Mouse (Mus musculus) urinary bladder, postnatal 4 days (tissue): ENCODE results near the gene March10.
A peak's percentile ranks its signal among the peaks of the same experiment; 100 is the strongest.

Source experiments
- DNase-seq, 2 experiments: peaks; one replicate each; pipeline ENCODE4 v3.0.0; 2021 to 2022; ENCODE audit warnings: low spot score in 2 of 2

The March10 gene

DNA sequence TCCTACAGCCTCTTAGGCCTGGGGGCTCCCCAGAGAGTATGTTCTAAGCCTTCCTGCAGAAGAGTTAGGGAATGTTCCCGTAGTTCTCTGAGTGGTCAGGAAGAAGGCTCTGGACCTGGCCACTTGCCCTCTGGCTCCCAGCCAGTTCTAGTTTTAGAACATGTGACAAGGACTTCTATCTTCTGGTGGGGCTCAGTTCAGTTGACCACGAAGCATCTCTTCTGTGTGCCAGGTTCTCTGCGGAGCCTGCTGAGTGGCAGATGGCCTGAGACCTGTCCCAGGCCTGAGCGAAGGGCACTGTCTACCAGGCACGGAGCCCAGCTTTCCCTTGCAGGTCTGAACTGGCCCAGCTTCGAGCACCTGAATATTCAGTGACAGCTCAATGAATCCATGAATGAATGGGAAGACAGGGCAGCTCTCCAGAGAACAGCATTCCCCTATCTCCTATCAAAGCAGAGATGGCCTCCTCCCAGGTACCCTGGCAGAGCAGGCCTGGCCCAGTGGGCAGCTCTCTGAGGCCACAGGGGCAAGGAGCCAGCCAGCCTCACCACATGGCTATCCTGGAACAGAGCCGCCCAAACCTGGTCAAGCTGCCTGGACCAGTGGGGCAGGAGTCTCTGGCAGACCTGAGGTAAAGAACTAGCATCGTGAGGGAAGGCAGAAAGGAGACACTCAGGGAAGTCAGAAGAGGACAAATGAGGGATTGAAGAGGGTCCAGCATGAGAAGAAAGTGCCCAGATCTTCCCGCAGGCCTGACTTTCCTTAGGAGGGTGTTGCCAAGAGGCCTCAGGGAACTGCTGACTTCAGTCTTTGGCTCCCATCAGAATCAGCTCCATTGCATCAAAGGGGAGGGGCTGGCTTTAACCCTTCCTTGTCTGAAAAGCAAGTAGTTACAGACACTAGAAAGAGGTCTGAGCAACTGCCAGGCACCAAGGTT, 103.3 kb downstream of the March10 start:
- peak; percentile 82 to 85 for DNase-seq

DNA sequence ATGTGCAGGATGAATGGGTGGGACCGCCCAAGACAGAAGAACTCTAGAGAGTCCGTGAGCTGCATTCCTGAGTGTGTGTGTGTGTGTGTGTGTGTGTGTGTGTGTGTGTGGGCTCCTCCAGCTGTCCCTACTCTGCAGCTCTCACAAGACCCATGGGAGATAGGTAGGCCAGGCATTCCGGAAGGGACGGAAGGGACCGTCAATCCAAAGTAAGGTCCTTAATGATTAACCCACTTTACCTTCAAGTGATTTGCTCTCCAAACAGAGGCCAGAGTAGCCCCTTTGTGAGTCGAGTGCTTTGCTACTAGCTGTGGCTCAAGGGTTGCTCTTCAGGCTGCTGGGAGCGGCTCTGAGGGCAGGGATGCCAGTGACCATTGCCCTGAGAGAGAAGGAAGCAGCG, 104.4 kb downstream of the March10 start:
- no peak for DNase-seq

DNA sequence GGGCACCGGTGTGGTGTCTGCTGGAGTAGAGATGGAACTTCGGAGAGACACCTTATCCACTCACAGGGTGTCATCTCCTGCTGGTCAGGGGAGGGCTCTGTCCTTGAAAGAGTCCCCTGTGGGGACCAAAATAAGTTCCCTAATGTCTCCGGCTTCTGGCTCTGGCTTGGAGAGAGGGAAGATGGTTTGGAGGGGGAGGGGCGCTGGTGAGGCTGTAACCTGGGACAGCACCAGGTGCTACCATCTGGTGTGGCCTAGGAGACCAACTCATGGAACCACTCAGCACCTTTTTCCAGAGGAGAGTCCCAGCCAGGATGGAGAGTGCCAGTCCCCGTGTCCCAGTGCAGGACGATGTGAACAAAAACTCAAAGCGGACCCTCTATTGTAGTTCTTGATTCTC, 105.9 kb downstream of the March10 start:
- no peak for DNase-seq

DNA sequence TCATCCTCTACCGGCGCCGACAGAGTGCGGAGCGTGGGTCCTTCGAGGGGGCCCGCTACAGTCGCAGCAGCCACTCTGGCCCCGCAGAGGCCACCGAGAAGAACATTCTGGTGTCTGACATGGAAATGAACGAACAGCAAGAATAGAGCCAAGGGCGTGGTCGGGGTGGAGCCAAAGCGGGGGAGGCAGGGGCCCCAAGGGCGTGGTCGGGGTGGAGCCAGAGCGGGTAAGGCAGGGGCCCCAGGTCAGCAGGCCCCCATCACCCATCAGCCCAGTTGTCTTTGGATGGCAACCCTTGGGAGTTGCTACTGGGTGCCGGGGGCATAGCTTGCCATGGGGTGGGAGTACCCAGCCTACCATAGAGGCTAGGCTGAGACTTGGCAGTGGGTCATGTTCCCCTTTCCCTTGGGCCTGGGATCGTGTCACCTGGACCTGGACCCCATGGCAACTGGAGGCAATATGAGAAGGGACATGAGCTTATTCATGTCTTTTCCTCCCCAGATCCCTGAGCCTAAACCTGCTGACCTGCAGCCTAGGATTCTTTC, 106.7 kb downstream of the March10 start:
- DNase-seq = no peak

DNA sequence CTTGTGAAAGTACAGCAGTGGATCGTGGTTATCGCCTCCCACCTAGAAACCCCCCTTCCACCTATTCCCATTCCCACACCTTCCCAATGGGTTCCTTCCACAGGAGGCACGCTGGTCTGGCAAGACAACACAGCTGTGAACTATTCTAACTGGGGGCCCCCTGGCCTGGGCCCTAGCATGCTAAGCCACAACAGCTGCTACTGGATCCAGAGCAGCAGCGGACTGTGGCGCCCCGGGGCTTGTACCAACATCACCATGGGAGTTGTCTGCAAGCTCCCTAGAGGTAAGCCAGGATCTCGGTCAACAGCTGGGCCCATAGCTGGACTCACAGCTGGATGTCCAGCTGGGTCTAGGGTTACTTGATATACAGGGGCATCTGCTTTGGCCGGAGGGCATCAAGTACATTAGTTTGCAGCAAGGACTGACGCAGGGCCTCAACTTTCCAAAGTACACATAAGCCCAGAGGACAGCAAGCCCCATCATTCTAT, 108.0 kb downstream of the March10 start:
- no peak for DNase-seq

DNA sequence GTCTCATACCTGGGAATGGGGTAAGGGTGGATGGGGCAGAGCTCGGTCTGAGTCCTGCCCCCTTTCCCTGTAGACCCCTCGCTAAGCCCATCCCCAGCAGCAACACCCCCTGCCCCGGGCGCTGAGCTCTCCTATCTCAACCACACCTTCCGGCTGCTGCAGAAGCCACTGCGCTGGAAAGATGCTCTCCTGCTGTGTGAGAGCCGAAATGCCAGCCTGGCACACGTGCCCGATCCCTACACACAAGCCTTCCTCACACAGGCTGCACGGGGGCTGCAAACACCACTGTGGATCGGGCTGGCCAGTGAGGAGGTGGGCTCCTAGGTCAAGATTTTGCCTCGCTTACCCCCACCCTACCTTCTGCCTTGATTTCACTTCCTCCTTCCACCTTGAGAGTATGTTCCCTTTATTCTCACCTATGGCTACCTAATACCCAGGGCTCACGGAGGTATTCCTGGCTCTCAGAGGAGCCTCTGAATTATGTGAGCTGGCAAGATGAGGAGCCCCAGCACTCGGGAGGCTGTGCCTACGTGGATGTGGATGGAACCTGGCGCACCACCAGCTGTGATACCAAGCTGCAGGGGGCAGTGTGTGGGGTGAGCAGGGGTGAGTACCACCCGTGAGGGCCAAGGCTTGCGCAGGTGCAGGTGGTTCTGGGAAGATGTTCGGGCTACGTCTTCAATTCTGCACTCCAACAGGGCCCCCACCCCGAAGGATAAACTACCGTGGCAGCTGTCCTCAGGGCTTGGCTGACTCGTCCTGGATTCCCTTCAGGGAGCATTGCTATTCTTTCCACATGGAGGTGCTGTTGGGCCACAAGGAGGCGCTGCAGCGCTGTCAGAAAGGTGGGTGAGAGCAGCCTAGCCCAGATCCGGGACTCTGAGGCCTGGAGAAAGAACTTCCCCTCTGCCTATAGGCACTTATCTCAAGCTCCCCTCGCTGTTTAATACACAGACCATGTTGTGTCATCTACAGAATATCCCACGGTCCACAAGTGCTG, 109.1 kb downstream of the March10 start:
- DNase-seq = peak; percentile 68 to 82

DNA sequence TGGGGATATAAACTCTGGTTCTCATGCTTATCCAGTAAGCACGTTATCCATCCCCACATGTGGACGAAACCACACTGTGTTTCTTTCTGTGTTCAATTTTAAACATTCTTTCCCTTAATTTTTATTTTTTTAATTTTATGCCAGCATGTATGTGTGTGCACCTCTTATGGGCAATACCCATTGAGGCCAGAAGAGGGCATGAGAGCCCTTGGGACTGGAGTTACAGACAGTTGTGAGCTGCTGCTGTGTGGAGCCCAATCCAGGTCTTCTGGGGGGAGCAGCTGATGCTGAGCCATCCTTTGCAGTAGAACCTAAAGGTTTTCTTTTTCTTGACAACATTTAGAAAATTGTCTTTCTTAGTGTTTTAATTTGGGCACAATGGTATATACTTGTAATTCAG, 111.3 kb downstream of the March10 start:
- no peak for DNase-seq

DNA sequence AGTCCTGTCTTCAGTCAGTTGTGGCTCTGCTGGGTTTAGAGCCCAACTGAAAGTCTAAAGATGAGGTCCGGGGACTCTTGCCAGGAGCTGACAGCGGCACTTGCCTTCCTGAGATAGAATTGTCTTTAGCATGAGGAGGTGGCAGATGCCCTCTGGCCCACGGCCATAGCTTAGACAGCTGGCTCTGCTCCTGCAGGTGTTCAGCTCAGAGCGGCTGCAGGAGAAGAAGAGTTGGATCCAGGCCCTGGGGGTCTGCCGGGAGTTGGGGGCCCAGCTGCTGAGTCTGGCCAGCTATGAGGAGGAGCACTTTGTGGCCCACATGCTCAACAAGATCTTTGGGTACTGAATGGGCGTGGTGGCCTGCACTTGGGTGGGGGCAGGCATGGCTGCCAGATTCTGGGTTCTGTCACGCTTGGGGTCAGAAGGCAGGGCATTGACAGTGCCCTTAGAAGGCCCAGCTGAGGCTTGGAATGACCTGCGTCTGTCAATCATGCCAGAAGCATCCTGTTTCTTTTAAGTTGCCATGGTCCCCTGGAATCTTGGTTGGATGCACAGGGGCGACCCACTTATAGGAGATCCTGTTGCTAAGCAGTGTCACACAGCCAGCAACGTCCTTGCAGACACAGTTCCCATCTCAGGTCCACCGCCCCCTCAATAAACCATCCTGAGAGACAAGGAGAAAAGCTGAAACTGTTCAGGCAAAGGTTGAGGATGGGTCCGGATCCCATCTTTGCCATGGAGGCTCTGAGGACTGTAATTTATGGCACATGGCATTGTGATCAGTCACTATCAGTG, 117.7 kb downstream of the March10 start:
- DNase-seq = no peak

DNA sequence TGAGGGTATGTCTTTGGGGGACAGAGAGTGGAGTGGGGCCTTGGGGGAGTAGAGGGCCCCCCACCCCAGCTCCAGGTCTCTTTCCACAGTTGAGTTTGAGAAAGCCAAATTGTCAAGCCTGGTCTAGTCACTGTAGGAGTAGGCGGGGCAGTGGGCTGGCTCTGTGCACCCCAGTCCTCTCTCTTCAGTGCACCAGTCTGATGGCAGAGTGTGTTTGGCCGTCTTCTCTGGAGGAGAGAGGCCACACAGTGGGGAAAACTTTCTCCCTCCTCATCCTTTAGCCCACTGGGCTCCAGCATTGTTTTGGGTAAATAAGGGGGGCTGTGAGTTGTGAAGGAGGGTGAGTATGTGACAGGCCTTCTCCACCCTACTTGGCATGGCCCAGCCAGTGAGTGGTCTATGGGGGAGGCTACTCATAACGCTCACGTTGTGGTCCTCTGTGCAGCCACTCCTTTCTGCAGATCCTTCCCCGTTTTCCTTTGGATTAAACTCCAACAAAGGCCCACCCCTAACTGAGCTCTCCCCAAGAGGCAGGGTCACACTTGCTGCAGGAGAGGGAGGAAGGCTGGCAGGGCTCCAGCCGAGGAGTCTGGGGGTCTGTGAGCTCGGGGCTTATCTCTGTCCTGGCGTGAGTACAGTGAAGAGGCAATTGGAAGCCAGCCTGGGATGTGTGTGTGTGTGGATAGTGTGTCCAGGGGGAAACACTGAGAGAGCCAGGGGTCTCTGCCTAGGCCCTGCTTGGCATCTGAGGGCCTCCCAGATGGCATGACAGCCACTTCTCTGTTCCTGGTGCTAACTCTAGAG, 122.5 kb downstream of the March10 start:
- DNase-seq = no peak

DNA sequence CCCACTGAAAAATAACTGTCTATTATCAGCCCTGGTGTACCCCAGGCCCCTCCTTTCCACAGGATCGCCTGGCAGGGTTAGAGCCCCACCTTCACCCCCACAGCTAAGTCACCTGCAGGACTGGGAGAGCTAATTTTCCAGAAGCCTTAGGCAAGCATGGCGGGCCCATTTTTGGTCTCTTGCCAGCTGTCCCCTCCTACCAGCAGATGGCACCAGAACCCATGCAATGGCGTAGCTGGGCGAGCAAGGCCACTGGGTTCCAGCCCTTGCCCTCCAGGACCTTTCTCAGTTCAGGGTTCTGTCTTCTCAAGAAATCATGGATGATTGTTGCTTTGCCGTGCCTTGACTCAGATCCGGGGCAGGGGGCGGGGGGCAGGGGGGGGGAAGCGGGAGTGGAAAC, 124.1 kb downstream of the March10 start:
- DNase-seq = no peak

DNA sequence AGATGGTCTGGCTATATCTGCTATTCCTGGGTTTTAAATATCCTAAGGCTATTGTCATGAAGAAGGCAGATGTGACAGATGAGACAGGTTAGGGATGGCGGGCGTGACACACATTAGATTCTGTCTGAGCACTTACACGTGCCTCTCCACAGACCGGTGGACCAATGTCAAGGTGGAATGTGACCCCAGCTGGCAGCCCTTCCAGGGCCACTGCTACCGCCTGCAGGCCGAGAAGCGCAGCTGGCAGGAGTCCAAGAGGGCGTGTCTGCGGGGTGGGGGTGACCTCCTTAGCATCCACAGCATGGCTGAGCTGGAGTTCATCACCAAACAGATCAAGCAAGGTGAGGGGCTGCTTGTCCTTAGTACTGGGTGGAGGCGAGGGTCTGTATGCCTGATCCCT, 124.8 kb downstream of the March10 start:
- peak in 1 of 2 experiments; percentile 79 for DNase-seq

DNA sequence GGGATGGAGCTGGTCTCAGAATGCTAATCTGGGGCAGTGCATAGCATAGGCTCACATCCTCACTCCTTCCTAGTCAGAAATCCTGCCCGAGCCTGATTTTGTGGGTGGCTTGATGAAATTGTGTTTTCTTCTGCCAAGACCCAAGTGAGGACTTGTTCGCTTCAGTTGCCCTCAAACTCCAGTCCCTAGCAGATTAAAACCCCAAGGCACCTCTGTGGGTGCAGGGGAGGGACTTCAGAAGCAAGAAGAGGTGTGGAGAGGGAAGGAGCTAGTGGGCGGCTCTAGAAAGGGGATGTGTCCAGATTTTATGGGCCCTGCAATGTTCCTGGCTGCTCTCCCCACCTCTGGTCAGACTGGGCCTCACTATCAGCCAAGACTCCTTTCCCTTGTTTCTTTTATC, 125.4 kb downstream of the March10 start:
- DNase-seq = no peak

DNA sequence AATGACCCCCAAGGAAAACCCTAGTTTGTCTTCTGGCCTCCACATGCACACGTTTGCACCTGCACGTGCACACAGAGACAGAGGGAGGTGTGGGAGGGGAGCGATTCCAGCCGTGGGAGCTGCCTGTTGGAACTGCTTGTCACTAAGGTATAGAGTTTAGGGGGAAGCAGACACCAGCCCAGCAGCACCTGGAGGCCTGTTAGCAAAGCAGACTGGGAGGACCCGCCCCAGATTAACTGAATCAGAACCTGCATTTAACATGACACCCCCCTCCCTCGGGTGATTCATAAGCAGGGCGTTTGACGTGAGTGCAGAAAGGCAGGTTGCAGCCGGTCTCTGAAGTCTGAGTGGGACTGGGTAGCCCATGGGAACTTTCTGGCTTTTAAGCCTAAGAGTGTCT, 126.6 kb downstream of the March10 start:
- DNase-seq = no peak

DNA sequence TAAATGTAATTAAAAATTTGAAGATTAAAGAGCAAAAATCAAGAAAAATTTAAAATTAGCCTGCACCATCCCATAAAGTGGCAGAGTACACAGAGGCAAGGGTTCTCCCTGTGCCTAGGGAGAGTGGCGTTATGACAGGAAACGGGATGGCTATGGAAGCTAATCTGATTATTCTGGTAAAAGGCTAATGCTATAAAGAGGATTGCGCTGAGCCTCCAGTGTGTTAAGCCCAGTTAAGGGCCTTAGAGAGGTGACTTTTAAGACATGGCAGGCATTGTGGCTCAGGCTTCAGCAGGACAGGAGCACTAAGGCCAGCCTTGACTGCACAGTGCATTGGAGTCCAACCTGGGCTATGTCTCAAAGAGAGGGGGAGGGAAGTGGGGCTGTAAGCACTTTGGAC, 129.4 kb downstream of the March10 start:
- no peak for DNase-seq

DNA sequence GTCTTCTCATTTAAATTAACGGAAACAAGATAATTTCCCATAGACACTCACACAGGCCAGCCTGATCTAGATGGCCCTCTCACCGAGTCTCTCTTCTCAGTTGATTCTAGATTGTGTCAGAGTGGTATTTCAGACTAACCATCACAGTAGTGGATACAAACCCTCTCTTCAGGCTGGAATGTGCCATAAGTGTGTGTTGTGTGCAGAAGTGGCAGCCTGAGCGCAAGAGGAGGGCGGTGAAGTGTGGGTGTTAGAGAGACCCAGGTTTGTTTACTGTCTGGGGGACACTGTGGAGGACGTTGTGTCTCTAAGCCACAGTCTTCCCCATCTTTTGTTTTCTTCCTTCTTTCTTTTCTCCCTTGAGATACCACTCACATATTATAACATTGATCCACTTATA, 133.0 kb downstream of the March10 start:
- DNase-seq = no peak

DNA sequence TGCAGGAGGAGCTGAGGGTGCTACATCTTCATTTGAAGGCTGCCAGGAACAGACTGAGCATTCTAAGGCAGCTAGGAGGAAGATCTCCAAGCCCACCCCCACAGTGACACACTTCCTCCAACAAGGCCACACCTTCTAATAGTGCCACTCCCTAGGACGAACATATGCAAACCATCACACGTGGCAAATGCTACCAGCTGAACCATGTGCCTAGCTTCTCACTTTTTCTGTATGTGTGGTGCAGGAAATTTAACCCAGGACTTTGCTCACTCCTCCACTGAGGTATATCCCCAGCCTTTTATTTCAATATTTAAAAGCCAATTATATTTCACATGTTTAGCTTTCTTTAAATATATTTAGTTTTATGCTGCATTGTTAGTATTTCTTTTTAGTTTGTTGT, 135.4 kb downstream of the March10 start:
- no peak for DNase-seq

DNA sequence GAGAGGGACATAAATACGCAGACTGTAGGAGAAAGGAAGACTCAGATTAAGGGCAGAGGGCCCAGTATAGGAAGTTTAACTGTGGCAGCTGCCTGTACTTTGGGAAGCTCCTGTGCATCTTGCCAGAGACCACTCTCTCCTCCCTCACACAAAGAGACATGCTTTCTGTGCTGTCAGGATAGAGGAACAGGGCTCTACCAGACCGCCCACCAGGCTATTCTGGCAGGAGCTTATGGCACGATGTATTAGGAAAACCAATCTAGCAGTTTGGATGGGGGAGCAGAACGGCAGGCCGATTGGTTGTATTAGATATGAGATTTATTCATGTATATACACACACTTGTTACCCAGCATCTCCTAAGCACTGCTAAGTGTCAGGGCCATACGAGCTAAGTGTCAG, 138.8 kb downstream of the March10 start:
- DNase-seq = no peak

DNA sequence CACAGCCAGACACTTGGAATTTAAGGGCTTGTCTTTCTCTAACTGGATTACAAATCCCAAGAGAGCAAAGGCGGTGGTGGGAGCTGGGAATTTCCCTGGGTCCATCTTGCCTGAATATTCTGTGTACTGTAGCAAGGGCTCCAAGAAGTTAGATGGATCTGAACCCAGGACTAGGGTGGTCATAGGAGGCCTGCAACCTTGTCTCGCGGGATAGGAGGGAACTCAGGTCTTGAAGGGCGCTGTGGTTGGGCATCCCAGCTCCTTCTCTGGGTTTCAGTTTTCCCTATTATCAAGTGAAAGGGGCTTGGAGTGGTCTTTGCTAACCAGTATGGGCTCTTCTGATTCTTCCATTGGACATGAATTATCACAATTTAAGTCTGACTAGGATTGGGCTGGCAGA, 140.4 kb downstream of the March10 start:
- no peak for DNase-seq

DNA sequence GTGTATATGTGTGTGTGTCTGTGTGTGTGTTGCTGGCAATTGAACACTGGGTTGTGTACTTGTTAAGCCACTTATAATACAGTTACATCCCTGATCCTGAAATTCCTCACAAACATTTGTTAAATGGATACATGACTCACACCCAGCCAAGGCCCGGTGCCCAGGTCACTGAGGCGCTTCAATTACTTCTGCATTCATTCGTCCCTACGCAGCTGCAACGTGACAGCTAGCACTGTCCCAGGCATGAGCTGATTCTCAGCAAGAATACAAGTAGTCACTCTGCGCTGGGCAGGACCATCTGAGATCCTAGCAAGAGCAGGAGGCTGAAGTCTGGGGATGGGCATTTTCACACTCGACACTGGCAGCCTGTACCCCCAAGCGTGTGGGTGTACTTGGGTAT, 141.2 kb downstream of the March10 start:
- DNase-seq = no peak

DNA sequence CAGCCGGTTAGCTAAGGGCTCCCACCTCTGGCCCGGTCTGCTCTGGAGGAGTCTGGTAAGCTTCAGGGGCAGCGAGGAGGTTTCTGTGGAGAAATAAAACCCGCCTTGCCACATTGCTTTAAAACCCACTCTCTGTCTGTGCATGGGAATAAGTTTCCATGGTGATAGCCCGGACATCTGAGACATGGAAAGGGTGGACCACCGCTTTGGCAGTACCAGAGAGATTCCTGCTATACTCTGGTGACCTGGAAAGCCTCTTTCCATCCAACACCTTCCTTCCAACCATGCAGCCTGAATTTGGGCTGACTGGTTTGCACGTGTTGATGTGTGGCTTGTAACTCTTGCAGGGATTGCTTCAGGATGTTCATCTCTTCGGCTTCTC, 142.9 kb downstream of the March10 start:
- DNase-seq = no peak
